Mouse (Mus musculus) heart, postnatal 10 days (tissue): ENCODE measurements around the gene Ggt6. TPM values are rescaled to one million over a fixed set of nuclear protein-coding genes. Genes with fewer than 3 reads are reported as not detected.
"Not testable (repeated sequence)": the region's sequence is repeated elsewhere in the genome, so short reads cannot be mapped to it uniquely, and the experiment has no call there.

ENCODE experiments used
- DNase-seq, 2 experiments: peaks; one replicate each; pipeline ENCODE4 v3.0.0; 2021
- intact Hi-C: fragments of 180-260 bp; cut with DNase I; formaldehyde crosslinking; loops from one replicate; pipeline ENCODE4 v1.15.1; 2025
- total RNA-seq, 2 experiments: library from RNA; stranded (reverse); gene quantifications; 2 replicates each; pipeline ENCODE4 v1.2.3; 2021

Ggt6 gene
- total RNA-seq, 2 experiments from 2014 or later = not detected

DNA sequence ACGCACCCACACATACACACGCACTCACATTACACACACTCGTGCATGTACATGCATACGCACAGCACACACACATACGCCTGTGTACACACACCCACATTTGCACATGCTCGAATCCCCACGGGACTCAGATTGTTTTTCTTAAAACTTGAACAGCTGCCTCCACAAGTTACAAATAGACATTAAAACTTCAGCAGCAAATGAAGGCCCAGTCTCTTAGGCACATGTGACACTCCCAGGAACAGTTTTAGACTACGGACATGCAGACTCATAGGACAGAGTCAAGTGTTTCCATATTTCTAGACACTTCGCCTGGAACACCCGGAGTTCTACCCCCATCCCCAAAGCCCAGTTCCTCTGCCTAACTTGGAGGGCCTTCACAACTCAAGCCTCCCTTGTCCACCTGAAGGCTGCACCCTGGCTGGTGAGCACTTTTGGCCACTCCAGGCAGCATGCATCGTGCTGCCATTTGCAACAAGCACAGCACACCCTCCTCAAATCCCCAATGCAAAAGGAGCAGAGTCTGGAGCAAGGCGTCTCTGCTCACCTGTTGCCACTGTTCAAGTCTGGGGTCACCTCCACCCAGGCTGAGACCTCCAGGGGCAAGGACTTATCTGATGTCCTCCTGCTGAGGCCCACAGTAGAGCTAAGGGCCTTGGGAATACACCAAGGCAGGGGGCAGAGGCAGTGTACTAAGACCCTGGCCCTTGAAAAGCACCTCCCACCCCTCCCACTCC, 25.5 kb upstream of the Ggt6 start:
- intact Hi-C loops = loop anchor here (2.0 kb wide), 1 partner anchor 13 kb away; no protein-coding TSS in a partner anchor
- no peak for DNase-seq

- DNase-seq = no peak
- intact Hi-C loops = loop anchor here (1.0 to 2.0 kb wide), 2 partner anchors 14 to 18 kb away; no protein-coding TSS in a partner anchor
These were observed 24.7 kb upstream of the Ggt6 start for GRCm38 (mm10) chr11:72410521-72411092.

GRCm38 (mm10) chr11:72411093-72411921, 24.0 kb upstream of the Ggt6 start, which contains the start of gene Smtnl2:
Smtnl2 (minus strand) TSS chr11:72411713.
- DNase-seq = peak; percentile 93 to 95
- intact Hi-C loops = loop anchor here (1.0 to 2.0 kb wide), 2 partner anchors 15 to 17 kb away; no protein-coding TSS in a partner anchor

DNA sequence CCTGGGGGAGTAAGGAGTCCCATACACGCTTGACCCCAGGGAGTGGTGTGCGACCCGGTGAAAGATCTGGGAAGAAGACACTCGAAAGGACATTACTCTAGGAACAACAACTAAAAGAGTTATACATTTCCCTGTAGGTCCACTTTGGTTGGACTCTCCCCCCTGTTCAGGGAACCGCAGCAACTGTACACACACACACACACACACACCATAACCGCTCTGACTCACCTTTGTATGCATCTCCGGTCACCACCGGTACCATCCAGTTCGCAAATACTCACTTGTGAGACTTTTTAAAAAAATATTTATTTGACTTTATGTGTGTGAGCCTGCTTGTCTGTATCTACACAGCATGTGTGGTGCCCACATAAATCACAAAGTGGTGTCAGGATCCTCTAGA, 23.4 kb upstream of the Ggt6 start:
- no peak for DNase-seq
- intact Hi-C loops = loop anchor here (1.0 to 2.0 kb wide), 2 partner anchors 15 to 16 kb away; no protein-coding TSS in a partner anchor

DNA sequence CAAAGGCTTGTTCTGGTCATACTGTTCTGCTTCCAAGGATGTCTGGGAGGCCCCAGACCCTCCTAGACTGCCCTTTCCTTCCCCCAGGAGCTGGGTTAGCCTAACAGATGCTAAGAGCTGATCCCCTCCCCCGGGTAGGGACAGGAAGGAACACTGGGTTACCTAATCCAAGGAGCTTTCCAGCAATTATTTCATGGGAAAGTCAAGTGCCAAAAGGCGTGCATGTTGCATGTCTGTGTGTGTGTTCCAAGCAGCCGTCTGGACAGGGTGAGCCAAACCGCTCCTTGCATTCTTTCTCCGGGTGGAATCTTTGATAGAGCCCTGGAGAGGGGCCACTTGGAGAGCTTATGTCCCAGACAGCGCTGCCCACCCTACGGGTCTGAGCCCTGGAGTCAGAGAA, 22.3 kb upstream of the Ggt6 start:
- intact Hi-C loops = no loop called here
- peak; percentile 83 to 85 for DNase-seq

GRCm38 (mm10) chr11:72413601-72414190, 21.6 kb upstream of the Ggt6 start:
- intact Hi-C loops = no loop called here
- no peak for DNase-seq

GRCm38 (mm10) chr11:72415155-72415554, 20.2 kb upstream of the Ggt6 start:
- intact Hi-C loops = no loop called here
- no peak for DNase-seq

DNA sequence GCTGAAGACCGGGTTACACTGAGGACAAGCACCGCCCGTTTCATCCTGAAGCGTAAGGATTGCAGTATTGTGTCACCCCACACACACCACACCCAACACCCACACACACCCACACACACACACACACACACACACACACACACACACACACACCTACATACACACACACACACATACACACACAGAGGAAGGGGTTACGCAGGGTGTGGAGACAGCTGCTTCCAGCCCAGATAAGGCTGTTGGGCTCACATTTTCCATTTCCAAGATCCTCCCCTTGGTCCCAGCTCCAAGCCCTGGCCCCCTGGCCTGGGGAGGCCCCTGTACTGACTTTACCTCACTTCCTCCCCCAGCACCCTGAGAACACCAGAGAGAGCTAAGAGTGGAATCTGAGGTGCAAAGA, 18.7 kb upstream of the Ggt6 start:
- intact Hi-C loops = no loop called here
- DNase-seq = peak; percentile 74

DNA sequence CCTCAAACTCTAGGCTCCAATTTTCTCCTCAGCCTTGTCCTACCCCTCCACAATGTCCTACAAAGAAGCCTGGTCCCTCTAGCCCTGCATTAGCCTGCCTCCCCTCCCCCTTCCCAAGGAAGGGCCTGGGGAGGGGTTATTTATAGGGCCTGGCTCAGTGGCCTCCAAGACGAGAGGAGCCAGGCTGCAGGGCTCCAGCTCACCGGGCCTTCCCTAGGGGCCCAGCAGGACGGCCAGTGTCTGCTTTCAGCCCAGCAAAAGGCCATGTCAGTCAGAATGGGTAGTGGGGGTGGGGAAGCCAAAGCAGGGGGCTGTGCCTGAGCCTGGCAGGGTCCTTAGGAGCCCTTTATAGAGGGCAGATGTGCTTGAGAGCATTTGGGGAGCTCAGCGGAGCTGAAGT, 17.9 kb upstream of the Ggt6 start:
- intact Hi-C loops = no loop called here
- DNase-seq = no peak

DNA sequence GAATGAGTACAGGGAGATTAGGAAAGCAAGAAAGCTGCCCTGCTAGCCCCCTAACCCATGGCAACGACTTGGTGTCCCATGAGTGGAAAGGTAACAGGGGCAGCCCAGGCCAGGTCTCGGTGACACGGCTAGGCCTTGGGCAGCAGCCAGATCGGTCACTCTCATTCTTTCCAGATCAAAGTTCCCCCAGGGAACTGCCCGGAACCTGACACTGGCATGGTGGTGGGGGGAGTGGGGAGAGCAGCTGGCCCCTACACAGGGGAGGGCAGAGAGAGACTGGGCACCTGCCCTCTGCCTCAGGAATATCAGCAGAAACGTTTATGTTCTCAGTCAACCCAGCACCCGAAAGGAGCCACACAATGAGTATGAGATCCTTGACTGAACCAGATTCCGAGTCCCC, 17.1 kb upstream of the Ggt6 start:
- DNase-seq = no peak
- intact Hi-C loops = no loop called here

DNA sequence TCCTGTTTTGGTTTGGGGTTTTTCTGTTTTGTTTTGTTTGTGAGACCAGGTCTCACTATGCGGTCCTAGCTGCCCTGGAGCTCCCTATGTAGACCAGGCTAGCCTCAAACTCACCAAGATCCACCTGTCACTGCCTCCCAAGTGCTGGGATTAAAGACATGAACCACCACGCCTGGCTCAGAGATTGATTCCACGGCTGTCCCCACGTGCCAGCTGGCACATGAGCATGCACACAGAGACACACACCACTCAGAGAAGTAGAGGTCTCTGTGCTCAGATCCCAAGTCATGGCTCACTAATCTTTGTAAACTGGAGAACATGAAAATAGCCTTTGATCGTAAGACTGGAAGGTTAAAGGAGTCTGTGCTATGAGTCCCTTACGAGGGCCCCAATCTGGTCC, 16.3 kb upstream of the Ggt6 start:
- intact Hi-C loops = no loop called here

GRCm38 (mm10) chr11:72420460-72421122, 14.7 kb upstream of the Ggt6 start:
- intact Hi-C loops = no loop called here
- no peak for DNase-seq

More for the DNA sequence above, 16.3 kb upstream of the Ggt6 start:
- no peak for DNase-seq

DNA sequence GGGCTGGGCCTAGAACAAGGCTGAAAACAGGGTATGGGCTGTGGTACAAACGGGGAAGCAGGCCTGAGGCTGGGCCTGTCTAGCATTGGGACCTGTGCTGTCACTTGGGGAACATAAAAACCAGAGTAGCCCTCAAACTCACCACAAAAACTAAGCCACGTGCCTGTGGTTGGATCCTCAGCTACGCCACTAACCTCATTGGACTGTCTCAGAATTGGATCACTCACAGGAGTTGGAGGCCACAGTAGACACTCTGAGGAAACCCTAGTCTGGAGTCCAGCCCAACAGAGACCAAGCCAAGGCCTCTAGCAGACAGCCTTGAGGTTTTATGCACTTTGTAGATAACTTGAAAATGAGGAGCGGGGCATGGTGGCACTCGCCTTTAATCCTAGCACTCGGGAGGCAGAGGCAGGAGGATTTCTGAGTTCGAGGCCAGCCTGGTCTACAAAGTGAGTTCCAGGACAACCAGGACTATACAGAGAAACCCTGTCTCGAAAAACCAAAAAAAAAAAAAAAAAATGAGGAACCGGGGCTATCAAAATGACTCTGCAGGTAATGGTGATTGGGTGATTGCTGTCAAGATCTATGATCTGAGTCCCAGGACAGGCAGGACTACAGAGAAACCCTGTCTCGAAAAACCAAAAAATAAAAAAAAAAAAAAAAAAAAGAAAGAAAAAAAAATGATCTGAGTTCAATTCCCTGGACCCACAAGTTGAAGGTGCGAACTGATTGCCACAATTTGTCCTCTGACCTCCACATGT, 13.6 kb upstream of the Ggt6 start:
- intact Hi-C loops = no loop called here
- DNase-seq = no peak

- intact Hi-C loops = no loop called here
- DNase-seq = no peak
These were observed 11.6 kb upstream of the Ggt6 start for GRCm38 (mm10) chr11:72423686-72424085.

GRCm38 (mm10) chr11:72425201-72425600, 10.1 kb upstream of the Ggt6 start:
- no peak for DNase-seq
- intact Hi-C loops = no loop called here

DNA sequence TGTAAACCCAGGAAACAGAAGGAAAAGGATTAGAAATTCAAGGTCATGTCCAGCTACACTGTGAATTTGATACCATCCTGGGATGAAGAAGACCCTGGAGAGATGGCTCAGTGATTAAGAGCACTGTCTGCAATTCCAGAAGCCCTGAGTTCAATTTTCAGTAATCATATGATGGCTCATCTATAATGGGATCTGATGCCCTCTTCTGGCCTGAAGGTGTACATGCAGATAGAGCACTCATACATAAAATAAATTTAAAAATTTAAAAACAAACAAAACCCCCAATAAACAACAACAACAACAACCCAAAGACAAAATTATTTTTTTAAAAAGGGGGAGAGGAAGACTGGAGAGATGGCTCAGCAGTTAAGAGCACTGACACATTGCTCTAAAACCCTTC, 8.4 kb upstream of the Ggt6 start:
- DNase-seq = no peak
- intact Hi-C loops = no loop called here

DNA sequence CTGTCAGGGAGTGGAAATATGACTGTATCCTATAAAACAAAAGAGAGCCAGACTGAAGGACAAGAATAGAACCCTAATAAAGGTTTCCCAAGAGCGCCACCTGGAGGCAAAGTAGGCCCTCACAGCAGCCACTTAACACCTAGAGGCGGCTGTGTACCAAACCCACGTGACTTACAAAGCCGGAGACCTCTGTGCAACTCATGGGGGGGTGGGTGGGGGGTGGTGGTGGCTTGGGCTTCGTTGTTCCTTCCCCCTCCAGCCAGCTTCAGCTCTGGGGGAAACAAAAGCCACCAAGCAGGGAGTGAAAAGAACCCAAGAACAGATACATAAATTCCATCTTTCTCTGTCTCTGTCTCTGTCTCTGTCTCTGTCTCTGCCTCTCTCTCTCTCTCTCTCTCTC, 6.6 kb upstream of the Ggt6 start:
- DNase-seq = peak; percentile 90 to 95
- intact Hi-C loops = loop anchor here (1.0 to 2.0 kb wide), 6 partner anchors 17 to 204 kb away; partner anchors contain the start of gene Smtnl2

- intact Hi-C loops = loop anchor here (2.0 kb wide), 1 partner anchor 204 kb away; no protein-coding TSS in a partner anchor
- DNase-seq = peak; percentile 86 to 93
These were observed 6.0 kb upstream of the Ggt6 start for GRCm38 (mm10) chr11:72429288-72429690.

DNA sequence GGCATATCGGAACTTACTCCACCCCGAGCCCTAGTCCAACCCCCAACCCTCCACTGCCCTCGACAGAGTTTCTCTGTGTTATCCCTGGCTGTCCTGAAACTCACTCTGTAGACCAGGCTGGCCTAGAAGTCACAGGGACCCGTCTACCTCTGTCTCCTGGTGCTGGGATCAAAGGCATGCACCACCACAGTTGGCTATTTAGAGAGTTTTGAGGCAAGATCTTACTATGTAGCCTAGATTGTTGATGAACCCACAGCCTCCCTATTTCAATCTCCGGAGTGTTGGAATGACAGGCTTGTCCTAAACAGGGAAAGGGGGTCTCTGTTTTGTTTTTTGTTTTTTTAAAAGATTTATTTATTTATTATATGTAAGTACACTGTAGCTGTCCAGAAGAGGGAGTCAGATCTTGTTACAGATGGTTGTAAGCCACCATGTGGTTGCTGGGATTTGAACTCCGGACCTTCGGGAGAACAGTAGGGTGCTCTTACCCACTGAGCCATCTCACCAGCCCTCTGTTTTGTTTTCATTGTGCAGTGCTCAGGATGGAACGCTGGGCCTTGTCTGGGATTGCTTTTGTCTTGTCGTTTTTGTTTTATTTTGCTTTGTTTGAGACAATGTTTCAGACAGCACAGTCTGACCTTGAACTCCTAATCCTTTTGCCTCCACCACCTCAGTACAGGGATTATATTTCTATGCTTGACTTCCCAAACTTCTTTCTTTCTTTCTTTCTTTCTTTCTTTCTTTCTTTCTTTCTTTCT, 4.8 kb upstream of the Ggt6 start:
- intact Hi-C loops, DNase-seq: not testable (repeated sequence)
